26 mouse cellular contexts compared by ENCODE assay signal in the genomic region with DNA sequence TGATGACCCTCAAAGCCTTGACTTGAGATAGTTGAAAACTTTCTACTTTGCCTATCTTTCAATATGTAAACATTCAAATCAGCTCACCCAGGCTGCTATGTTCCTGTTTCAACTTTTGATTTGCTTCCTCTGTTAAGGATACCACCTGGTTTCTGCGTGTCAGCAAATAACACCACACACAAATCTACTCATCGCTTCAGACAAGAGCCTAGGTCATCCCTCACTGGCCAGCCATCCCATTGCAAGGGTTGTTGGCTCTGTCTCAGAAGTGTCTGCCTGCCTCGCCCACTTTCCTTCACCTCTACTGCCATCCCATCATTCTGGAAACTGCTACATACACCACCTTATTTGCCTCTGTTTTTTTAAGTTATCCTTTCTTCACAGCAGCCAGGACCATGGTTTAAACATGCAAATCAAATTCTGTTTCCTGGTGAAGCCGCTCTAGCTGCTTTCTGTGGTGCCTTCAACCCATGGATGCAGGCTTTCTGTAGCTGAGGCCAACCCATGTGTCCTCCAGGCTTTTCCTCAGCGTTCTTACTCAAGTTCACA. TPM values are rescaled to one million over a fixed set of nuclear protein-coding genes. Genes with fewer than 3 reads are reported as not detected.
"Had no signal": no experiment of that assay in that cellular context is flagged by ENCODE, and none has a peak within 500 bp of the region (broad histone marks: within the 10 kb centered on the region; RNA-seq: fewer than 3 reads in every experiment).

No protein-coding gene starts in this region.

- H3K4me2 ChIP-seq: kidney, embryonic 15.5 days; liver, embryonic 11.5 days; lung, embryonic 15.5 days; midbrain, embryonic 13.5 days had no signal

- H3K9me3 ChIP-seq: kidney, embryonic 15.5 days; lung, embryonic 15.5 days; megakaryocyte, embryonic 14.5 days; midbrain, embryonic 10.5 days; midbrain, embryonic 13.5 days had no signal

- H3K9ac ChIP-seq: kidney, embryonic 15.5 days; liver, embryonic 14.5 days; lung, embryonic 15.5 days; midbrain, embryonic 13.5 days had no signal

- H3K27ac ChIP-seq: kidney, embryonic 15.5 days; left cerebral cortex, adult 2 months; liver, embryonic 14.5 days; lung, embryonic 15.5 days; midbrain, embryonic 10.5 days; midbrain, embryonic 13.5 days; stomach, postnatal 0 days had no signal

- H3K36me3 ChIP-seq: kidney, embryonic 15.5 days; lung, embryonic 15.5 days; midbrain, embryonic 10.5 days; midbrain, embryonic 13.5 days had no signal

- H3K4me1 ChIP-seq: kidney, embryonic 15.5 days; lung, embryonic 15.5 days; midbrain, embryonic 10.5 days; midbrain, embryonic 13.5 days had no signal

- H3K4me3 ChIP-seq: kidney, embryonic 15.5 days; left cerebral cortex, adult 2 months; lung, embryonic 15.5 days; megakaryocyte, embryonic 14.5 days; midbrain, embryonic 10.5 days; midbrain, embryonic 13.5 days had no signal

- H3K27me3 ChIP-seq: kidney, embryonic 15.5 days; lung, embryonic 15.5 days; megakaryocyte, embryonic 14.5 days; midbrain, embryonic 13.5 days had no signal

- ATAC-seq: midbrain, embryonic 13.5 days had no signal

- DNase-seq: kidney, adult 11 months; kidney, adult 8-10 months; kidney, postnatal 10 days; kidney, postnatal 36 days; layer of hippocampus, postnatal 36 days; lung, adult 18-20 months; lung, postnatal 10 days; lung, postnatal 36 days; right cerebral cortex, adult 18-20 months; right cerebral cortex, postnatal 14 days; right cerebral cortex, postnatal 4 days; thymus, adult 2 months; thymus, postnatal 14 days had no signal

RNA-seq across cellular contexts. Expression of a gene that starts 6.9 kb away (rescaled TPM):
- total RNA-seq: layer of hippocampus, adult 8-10 months; layer of hippocampus, postnatal 10 days; layer of hippocampus, postnatal 36 days; left cerebral cortex, adult 2 months; left cerebral cortex, postnatal 10 days; left cerebral cortex, postnatal 36 days had no signal
- polyA plus RNA-seq: midbrain, embryonic 13.5 days had no signal
